Mouse (Mus musculus) lung, adult 2 months (tissue): ENCODE data around the gene Tbc1d21.

Experiments used
- CTCF ChIP-seq: fragments of 200-500 bp; IDR thresholded peaks from 2 replicates; pipeline ENCODE4 v1.5.1; 2011; ENCODE audit warnings: mild to moderate bottlenecking, low read length, control low read depth; ENCODE audit not compliant: insufficient read depth
- POLR2A ChIP-seq: fragments of 200-500 bp; IDR thresholded peaks from 2 replicates; pipeline ENCODE4 v1.6.1; 2011; ENCODE audit warnings: low read depth, mild to moderate bottlenecking, control low read depth, low read length, borderline replicate concordance; ENCODE audit errors: extremely low read depth

GRCm38 (mm10) chr9:58399609-58400008 lies 29.4 kb upstream of the Tbc1d21 start:
- TF ChIP-seq CTCF = no peak
- TF ChIP-seq POLR2A = no peak
